Mouse (Mus musculus) limb, embryonic 14.5 days (tissue): ENCODE results near the gene Loxl1. TPM values are rescaled to one million over a fixed set of nuclear protein-coding genes. Genes with fewer than 3 reads are reported as not detected.
"Not testable (repeated sequence)": the region's sequence is repeated elsewhere in the genome, so short reads cannot be mapped to it uniquely, and the experiment has no call there.

ENCODE experiments used
- ATAC-seq: fragments of 200-750 bp; cut with Nextera tagmentation; 2 replicates; pipeline ENCODE4 v1.8.0; 2017; ENCODE audit warnings: low read depth, moderate number of reproducible peaks, moderate TSS enrichment; ENCODE audit not compliant: low FRiP score
- DNase-seq: peaks from one replicate; pipeline ENCODE4 v3.0.0-alpha.2; 2015; ENCODE audit warnings: low spot score
- H3K27ac ChIP-seq: fragments of 300-500 bp; sonication (generic); replicated peaks from 2 replicates; pipeline ENCODE4 v1.5.1; 2014; ENCODE audit warnings: low read depth, mild to moderate bottlenecking, low read length, moderate library complexity, mixed read lengths
- H3K27me3 ChIP-seq: fragments of 300-500 bp; sonication (generic); 2 replicates; pipeline ENCODE4 v1.6.1; 2014; ENCODE audit warnings: low read length, mixed read lengths; ENCODE audit not compliant: control insufficient read depth, insufficient read depth
- H3K36me3 ChIP-seq: fragments of 300-500 bp; sonication (generic); 2 replicates; pipeline ENCODE4 v1.6.1; 2014; ENCODE audit warnings: mild to moderate bottlenecking, low read length, moderate library complexity, mixed read lengths; ENCODE audit not compliant: control insufficient read depth, insufficient read depth
- H3K4me1 ChIP-seq: fragments of 300-500 bp; sonication (generic); 2 replicates; pipeline ENCODE4 v1.6.1; 2014; ENCODE audit warnings: antibody characterized with exemption, low read length, mixed read lengths; ENCODE audit not compliant: control insufficient read depth, insufficient read depth
- H3K4me2 ChIP-seq: fragments of 300-500 bp; sonication (generic); replicated peaks from 2 replicates; pipeline ENCODE4 v1.6.1; 2014; ENCODE audit warnings: low read depth, mild to moderate bottlenecking, low read length, moderate library complexity; ENCODE audit not compliant: severe bottlenecking
- H3K4me3 ChIP-seq: fragments of 300-500 bp; sonication (generic); replicated peaks from 2 replicates; pipeline ENCODE4 v1.5.1; 2014; ENCODE audit warnings: low read length
- H3K9ac ChIP-seq: fragments of 300-500 bp; sonication (generic); 2 replicates; pipeline ENCODE4 v1.6.1; 2014; ENCODE audit warnings: mild to moderate bottlenecking, low read depth, low read length, moderate library complexity; ENCODE audit not compliant: severe bottlenecking
- H3K9me3 ChIP-seq: fragments of 300-500 bp; sonication (generic); 2 replicates; pipeline ENCODE4 v1.6.1; 2016; ENCODE audit warnings: low read length; ENCODE audit not compliant: control insufficient read depth
- POLR2A ChIP-seq: fragments of 200-500 bp; IDR thresholded peaks from 2 replicates; pipeline ENCODE4 v1.8.0; 2012; ENCODE audit warnings: inconsistent platforms, mild to moderate bottlenecking, moderate library complexity, borderline replicate concordance; ENCODE audit not compliant: insufficient read depth, insufficient read length; ENCODE audit errors: extremely low read depth
- WGBS: fragments of 180-500 bp; shearing (Covaris S2); extraction: QIAGEN DNeasy Blood & Tissue Kit; methylation state at CpG from one replicate; pipeline ENCODE4 v1.1.7; 2014; 5-methylcytosine and 5-hydroxymethylcytosine counted together
- polyA plus RNA-seq, 2 experiments: library from polyadenylated mRNA; depleted of rRNA in 1 of 2; stranded (reverse) in 1 of 2; unstranded in 1 of 2; fragments of >200 nt; fragmentation: Nextera tagmentation in 1 of 2; extraction: Ambion mirVana in 1 of 2; gene quantifications; 2 replicates each; pipeline versions ENCODE4 v1.2.1 to v1.2.3; 2012 to 2014

Loxl1 gene
- polyA plus RNA-seq, 2 experiments, result 80.7 to 86.6 TPM

DNA sequence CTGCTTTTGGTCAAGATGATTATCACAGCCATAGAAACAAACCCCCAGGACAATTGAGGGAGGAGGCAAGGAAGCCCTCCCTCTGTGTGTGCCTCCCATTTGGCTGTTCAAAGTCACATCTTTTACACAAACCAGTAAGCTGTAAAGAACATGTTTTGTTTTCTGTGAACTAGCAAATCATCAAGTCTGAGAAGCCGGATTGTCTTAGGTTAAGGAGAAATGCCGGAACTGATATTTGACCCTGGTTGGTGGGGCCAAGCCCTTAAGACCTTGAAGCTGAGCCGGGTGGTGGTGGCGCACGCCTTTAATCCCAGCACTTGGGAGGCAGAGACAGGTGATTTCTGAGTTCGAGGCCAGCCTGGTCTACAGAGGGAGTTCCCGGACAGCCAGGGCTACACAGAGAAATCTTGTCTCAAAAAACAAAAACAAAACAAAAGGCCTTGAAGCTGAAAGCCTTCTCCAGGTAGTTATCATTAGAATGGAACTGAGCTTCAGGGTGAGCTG lies 38.8 kb downstream of the Loxl1 start:
- peaks cover 18% of the 10 kb centered on the region for H3K4me1 ChIP-seq
- no peak overlapping the region for H3K4me3 ChIP-seq
- H3K9me3 ChIP-seq, result no peaks in the 10 kb centered on the region
- H3K27me3 ChIP-seq, result no peaks in the 10 kb centered on the region
- H3K27ac ChIP-seq, result peak overlapping the region; percentile 73; the same call in 1 of the 2 replicates
- H3K36me3 ChIP-seq, result no peaks in the 10 kb centered on the region
- no peak for DNase-seq
- no peak for TF ChIP-seq POLR2A
- no peak overlapping the region for H3K4me2 ChIP-seq
- H3K9ac ChIP-seq, result no peak overlapping the region
- WGBS, result 76% methylated on average over 7 of the region's 7 CpGs
- ATAC-seq, result no peak

DNA sequence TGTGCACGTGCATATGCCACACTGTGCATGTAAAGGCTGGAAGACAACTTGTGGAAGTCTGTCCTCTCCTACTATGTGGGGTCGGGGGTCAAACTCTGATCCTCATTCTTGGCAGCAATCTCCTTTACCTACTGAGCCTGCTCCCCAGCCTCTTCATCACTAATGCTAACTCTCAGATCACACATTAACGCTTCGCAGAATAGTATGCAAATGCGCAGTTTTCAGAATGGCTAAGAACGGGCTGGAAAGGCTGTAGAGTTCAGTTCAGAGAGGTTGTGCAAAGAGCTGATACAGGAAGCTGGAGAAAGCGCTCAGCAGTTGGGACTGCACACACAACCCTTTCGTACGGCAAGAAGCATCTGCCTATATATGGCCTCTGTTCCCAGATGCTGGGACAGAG lies 40.1 kb downstream of the Loxl1 start:
- whole genome bisulfite sequencing, result 72% methylated on average over 9 of the region's 9 CpGs
- Histone ChIP-seq H3K9me3 (no peaks in the 10 kb centered on the region), H3K27me3 (no peaks in the 10 kb centered on the region)

DNA sequence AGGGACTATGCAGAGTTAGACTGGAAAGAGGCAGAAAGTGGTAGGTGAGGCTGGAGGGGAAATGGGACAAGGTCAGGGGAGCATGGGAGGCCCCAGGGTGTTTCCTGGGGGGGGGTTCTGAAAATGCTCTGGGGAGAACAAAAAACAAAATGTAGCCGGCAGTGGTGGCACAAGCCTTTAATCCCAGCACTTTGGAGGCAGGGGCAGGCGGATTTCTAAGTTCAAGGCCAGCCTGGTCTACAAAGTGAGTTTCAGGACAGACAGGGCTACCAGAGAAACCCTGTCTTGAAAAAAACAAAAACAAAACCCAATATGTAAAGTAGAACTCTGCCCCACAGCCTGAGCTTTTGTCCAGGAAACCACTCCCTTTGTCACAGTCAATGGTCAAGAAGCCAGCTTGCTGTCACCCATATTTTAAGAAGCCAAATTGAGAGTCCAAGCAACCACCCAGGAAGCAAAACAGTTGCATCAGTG lies 40.9 kb downstream of the Loxl1 start:
- H3K9me3 ChIP-seq, result no peaks in the 10 kb centered on the region
- H3K27me3 ChIP-seq, result no peaks in the 10 kb centered on the region
- TF ChIP-seq POLR2A, result no peak
- H3K4me2 ChIP-seq, result no peak overlapping the region
- DNase-seq (no peak), ATAC-seq (no peak)
- H3K27ac ChIP-seq, result no peak overlapping the region
- H3K4me3 ChIP-seq, result no peak overlapping the region
- H3K4me1 ChIP-seq, result peaks cover 18% of the 10 kb centered on the region
- H3K9ac ChIP-seq, result no peak overlapping the region
- WGBS, result 74% methylated on average over 2 of the region's 2 CpGs
- H3K36me3 ChIP-seq, result no peaks in the 10 kb centered on the region

More for the DNA sequence above, 40.1 kb downstream of the Loxl1 start:
- no peak overlapping the region for H3K9ac ChIP-seq
- H3K4me2 ChIP-seq, result no peak overlapping the region
- no peak overlapping the region for H3K27ac ChIP-seq
- H3K36me3 ChIP-seq, result no peaks in the 10 kb centered on the region
- peaks cover 18% of the 10 kb centered on the region for H3K4me1 ChIP-seq
- no peak for DNase-seq
- TF ChIP-seq POLR2A, result no peak
- H3K4me3 ChIP-seq, result no peak overlapping the region
- ATAC-seq, result no peak

DNA sequence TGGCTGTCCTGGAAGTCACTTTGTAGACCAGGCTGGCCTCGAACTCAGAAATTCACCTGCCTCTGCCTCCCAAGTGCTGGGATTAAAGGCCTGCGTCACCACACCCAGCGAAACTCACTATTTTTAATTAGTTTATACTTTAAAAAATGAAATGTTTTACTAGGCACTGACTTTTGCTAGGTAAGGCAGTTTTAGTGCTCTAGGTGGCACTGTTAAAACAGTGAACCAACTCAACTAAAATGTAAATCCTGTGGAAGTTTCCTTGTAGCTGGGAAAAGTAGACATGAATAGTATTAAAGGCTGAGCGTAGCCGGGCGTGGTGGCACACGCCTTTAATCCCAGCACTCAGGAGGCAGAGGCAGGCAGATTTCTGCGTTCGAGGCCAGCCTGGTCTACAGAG lies 41.4 kb downstream of the Loxl1 start:
- not testable (repeated sequence) for H3K9me3 ChIP-seq, H3K27ac ChIP-seq, H3K36me3 ChIP-seq, ATAC-seq, H3K4me3 ChIP-seq, H3K9ac ChIP-seq, H3K27me3 ChIP-seq, H3K4me2 ChIP-seq, DNase-seq
- peaks cover 22% of the 10 kb centered on the region for H3K4me1 ChIP-seq
- 93% methylated on average over 9 of the region's 9 CpGs for WGBS

DNA sequence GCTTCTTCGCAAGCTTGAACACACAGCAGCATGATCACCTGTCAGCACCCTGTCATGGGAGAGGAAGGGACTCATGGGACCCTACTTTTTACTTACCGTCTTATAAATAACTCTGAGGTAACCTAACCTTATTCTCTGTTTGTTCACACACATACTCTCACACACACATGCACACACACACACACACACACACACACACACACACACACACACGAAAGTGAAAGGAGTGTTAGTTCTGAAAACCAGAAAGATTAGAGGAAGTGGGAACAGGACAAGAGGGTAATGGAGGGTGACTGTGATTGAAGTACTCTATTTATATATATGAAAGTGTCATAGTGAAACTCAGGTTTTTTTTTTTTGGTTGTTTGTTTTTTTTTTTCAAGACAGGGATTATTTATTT lies 41.9 kb downstream of the Loxl1 start:
- 95% methylated on average over 3 of the region's 3 CpGs for WGBS
- Histone ChIP-seq H3K4me3 (no peak overlapping the region), H3K36me3 (no peaks in the 10 kb centered on the region), H3K9ac (no peak overlapping the region), H3K27ac (no peak overlapping the region), H3K4me1 (peaks cover 26% of the 10 kb centered on the region), H3K27me3 (no peaks in the 10 kb centered on the region), H3K4me2 (no peak overlapping the region), H3K9me3 (no peaks in the 10 kb centered on the region)
- DNase-seq (no peak), ATAC-seq (no peak)
- TF ChIP-seq POLR2A, result no peak

DNA sequence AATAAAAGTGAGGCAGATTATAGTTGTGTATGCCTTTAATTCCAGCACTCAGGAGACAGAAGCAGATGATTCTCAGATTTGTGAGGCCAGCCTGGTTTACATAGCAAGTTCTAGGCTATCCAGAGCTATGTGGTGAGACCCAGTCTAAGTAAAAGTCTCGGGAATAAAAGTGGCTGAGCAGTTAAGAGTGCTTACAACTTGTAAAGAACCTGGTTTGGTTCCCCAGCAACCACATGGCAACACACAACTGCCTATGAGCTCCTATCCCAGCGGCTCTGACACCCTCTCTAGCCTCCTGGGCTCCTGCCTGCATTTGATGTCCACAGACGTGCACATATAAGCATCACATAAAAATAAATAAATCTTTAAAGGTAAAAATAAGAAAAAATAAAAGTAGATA lies 42.9 kb downstream of the Loxl1 start:
- no peak overlapping the region for H3K4me2 ChIP-seq
- H3K9me3 ChIP-seq, result no peaks in the 10 kb centered on the region
- DNase-seq (no peak), ATAC-seq (no peak)
- peaks cover 18% of the 10 kb centered on the region for H3K4me1 ChIP-seq
- 44% methylated on average over 3 of the region's 3 CpGs for WGBS
- no peaks in the 10 kb centered on the region for H3K36me3 ChIP-seq
- H3K4me3 ChIP-seq, result no peak overlapping the region
- H3K27ac ChIP-seq, result no peak overlapping the region
- no peak for TF ChIP-seq POLR2A
- H3K27me3 ChIP-seq, result no peaks in the 10 kb centered on the region
- no peak overlapping the region for H3K9ac ChIP-seq
